Mouse (Mus musculus): ENCODE data around the gene Spaca9. TPM values are rescaled to one million over a fixed set of nuclear protein-coding genes. Genes with fewer than 3 reads are reported as not detected.

The Spaca9 gene
- polyA plus RNA-seq, 1 experiment from 2014 or later, result 3.0 TPM

DNA sequence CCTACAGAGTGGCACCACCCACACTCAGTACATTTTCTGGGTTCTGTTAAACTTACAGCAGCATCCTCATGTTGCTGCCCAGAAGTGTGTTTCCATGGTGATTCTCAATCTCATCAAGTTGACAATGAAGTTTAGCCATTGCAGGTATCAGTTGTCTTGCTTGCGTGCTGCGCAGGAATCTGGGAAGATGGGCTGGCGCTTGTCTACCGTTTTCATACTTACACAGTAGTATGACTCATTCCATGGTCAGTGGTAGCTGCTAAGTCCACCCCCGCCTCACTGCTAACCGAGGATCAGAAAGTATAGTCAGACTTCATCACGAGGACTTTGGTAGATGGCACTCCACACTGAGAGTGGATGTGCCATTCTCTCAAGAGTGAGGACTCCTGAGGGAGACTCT, 46.2 kb downstream of the Spaca9 start:
- WGBS, result 97% methylated on average over 7 of the region's 7 CpGs
- ATAC-seq (ENCODE audit: low FRiP score) (no peak), DNase-seq (ENCODE audit: low spot score, missing footprints) (no peak)
- H3K27me3 ChIP-seq (ENCODE audit: control insufficient read depth, insufficient read depth, low read length), result no peaks in the 10 kb centered on the region
- no peak overlapping the region for H3K27ac ChIP-seq (ENCODE audit: low read depth, low read length)
- no peaks in the 10 kb centered on the region for H3K36me3 ChIP-seq (ENCODE audit: control insufficient read depth, insufficient read depth, low read length)
- no peak overlapping the region for H3K9ac ChIP-seq (ENCODE audit: low read length)
- no peaks in the 10 kb centered on the region for H3K4me1 ChIP-seq (ENCODE audit: control insufficient read depth, insufficient read depth, low read length)
- H3K4me3 ChIP-seq (ENCODE audit: low read depth, low read length), result no peak overlapping the region
- H3K9me3 ChIP-seq (ENCODE audit: control insufficient read depth, low read length), result no peaks in the 10 kb centered on the region
- H3K4me2 ChIP-seq, result no peak overlapping the region

DNA sequence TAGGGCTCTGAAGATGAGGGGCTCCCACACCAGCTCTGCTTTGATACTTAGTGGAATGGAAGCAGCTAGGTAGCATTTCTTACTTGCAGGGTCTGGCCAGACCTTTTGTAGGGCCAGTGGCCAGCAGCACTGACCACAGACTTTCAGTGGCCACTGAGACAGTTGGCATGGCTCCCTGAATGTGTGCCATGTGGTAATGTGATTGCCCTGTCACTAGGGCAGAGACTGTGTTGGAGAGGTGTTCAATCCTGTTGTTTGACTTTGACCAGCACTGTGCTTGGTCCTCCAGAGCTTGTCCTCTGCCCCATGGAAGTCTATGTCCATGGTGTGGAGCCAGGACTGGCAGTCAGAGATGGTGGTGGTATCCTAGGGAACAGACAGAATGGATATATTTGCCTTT, 49.0 kb downstream of the Spaca9 start:
- Histone ChIP-seq H3K4me3 (ENCODE audit: low read depth, low read length) (no peak overlapping the region), H3K9me3 (ENCODE audit: control insufficient read depth, low read length) (no peaks in the 10 kb centered on the region)
- ATAC-seq (ENCODE audit: low FRiP score), result no peak

DNA sequence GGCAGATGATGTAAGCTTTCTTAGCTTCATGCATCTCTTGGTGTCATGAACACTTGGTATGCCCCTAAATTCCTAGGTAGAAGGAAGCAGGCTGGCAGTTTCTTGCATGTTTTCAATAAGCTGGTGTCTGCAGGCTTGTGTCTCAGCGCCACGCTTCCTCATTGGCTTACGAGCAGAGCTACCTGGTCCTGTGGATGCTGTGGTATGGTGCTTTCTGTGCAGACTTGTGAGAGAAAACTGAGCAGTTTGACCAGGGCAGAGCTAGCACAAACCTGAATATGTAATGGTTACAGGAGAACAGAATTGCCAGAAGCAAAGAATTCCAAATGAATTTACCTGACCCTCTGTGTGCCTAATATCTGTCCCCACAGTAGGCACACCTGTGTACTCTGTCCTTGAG, 56.4 kb downstream of the Spaca9 start:
- Histone ChIP-seq H3K9ac (ENCODE audit: low read length) (no peak overlapping the region), H3K36me3 (ENCODE audit: control insufficient read depth, insufficient read depth, low read length) (no peaks in the 10 kb centered on the region), H3K4me1 (ENCODE audit: control insufficient read depth, insufficient read depth, low read length) (peaks cover 14% of the 10 kb centered on the region), H3K4me3 (ENCODE audit: low read depth, low read length) (no peak overlapping the region), H3K9me3 (ENCODE audit: control insufficient read depth, low read length) (no peaks in the 10 kb centered on the region), H3K4me2 (no peak overlapping the region), H3K27ac (ENCODE audit: low read depth, low read length) (no peak overlapping the region), H3K27me3 (ENCODE audit: control insufficient read depth, insufficient read depth, low read length) (no peaks in the 10 kb centered on the region)
- ATAC-seq (ENCODE audit: low FRiP score), result no peak
- 87% methylated on average over 3 of the region's 3 CpGs for WGBS
- no peak for DNase-seq (ENCODE audit: low spot score, missing footprints)

More for the DNA sequence above, 49.0 kb downstream of the Spaca9 start:
- Histone ChIP-seq H3K4me1 (ENCODE audit: control insufficient read depth, insufficient read depth, low read length) (no peaks in the 10 kb centered on the region), H3K27me3 (ENCODE audit: control insufficient read depth, insufficient read depth, low read length) (no peaks in the 10 kb centered on the region), H3K9ac (ENCODE audit: low read length) (no peak overlapping the region), H3K36me3 (ENCODE audit: control insufficient read depth, insufficient read depth, low read length) (no peaks in the 10 kb centered on the region), H3K27ac (ENCODE audit: low read depth, low read length) (no peak overlapping the region), H3K4me2 (no peak overlapping the region)
- no peak for DNase-seq (ENCODE audit: low spot score, missing footprints)

Small RNA genes within 50 kb of the gene (microRNA-seq; reads per million reads assigned to microRNA genes)
- 1.3 reads per million for gene Mir3088

Other genes with a start within 250 kb of the Spaca9 start
- gene 1700007K13Rik, start 233.4 kb downstream of the Spaca9 start, polyA plus RNA-seq (2014; fragmentation: Nextera tagmentation; extraction: Ambion mirVana), result 0.99 and 1.3 TPM in 2 replicates
- gene Mrps2, start 231.7 kb downstream of the Spaca9 start, polyA plus RNA-seq (2014; fragmentation: Nextera tagmentation; extraction: Ambion mirVana), result 65.9 and 71.6 TPM in 2 replicates
- gene Gbgt1, start 202.8 kb downstream of the Spaca9 start, polyA plus RNA-seq (2014; fragmentation: Nextera tagmentation; extraction: Ambion mirVana), result 0.10 and 0.25 TPM in 2 replicates
- not detected in 2 replicates for gene Gm10134, start 193.6 kb downstream of the Spaca9 start, polyA plus RNA-seq (2014; fragmentation: Nextera tagmentation; extraction: Ambion mirVana)
- 45.8 and 48.8 TPM in 2 replicates for gene Ralgds, start 186.6 kb downstream of the Spaca9 start, polyA plus RNA-seq (2014; fragmentation: Nextera tagmentation; extraction: Ambion mirVana)
- 0.07 TPM in 1 of 2 replicates, not detected in the other for gene Cel, start 136.3 kb downstream of the Spaca9 start, polyA plus RNA-seq (2014; fragmentation: Nextera tagmentation; extraction: Ambion mirVana)
- gene Gtf3c5, start 116.0 kb downstream of the Spaca9 start, polyA plus RNA-seq (2014; fragmentation: Nextera tagmentation; extraction: Ambion mirVana), result 38.8 and 40.5 TPM in 2 replicates
- 2.8 and 3.3 TPM in 2 replicates for gene Gfi1b, start 77.7 kb downstream of the Spaca9 start, polyA plus RNA-seq (2014; fragmentation: Nextera tagmentation; extraction: Ambion mirVana)
- 19.5 and 22.3 TPM in 2 replicates for gene Tsc1, start 58.5 kb downstream of the Spaca9 start, polyA plus RNA-seq (2014; fragmentation: Nextera tagmentation; extraction: Ambion mirVana)
- gene Ak8, start 437 bp upstream of the Spaca9 start, polyA plus RNA-seq (2014; fragmentation: Nextera tagmentation; extraction: Ambion mirVana), result 0.33 and 0.77 TPM in 2 replicates
- 32.2 and 34.3 TPM in 2 replicates for gene Gtf3c4, start 140.6 kb upstream of the Spaca9 start, polyA plus RNA-seq (2014; fragmentation: Nextera tagmentation; extraction: Ambion mirVana)
- gene Ddx31, start 140.7 kb upstream of the Spaca9 start, polyA plus RNA-seq (2014; fragmentation: Nextera tagmentation; extraction: Ambion mirVana), result 18.8 and 20.7 TPM in 2 replicates
- 12.2 and 12.7 TPM in 2 replicates for gene Barhl1, start 216.9 kb upstream of the Spaca9 start, polyA plus RNA-seq (2014; fragmentation: Nextera tagmentation; extraction: Ambion mirVana)

All from midbrain, embryonic 11.5 days (tissue).